Mouse (Mus musculus) embryonic fibroblast, embryonic 13.5 days (primary cell): ENCODE data around the gene Hoxa5.

ENCODE experiments used
- CTCF ChIP-seq: IDR thresholded peaks from 2 replicates; pipeline ENCODE4 v1.5.1; 2011; ENCODE audit warnings: mild to moderate bottlenecking, control low read depth, low read length, moderate library complexity, borderline replicate concordance; ENCODE audit not compliant: insufficient read depth
- POLR2A ChIP-seq: IDR thresholded peaks from 2 replicates; pipeline ENCODE4 v1.6.1; 2011; ENCODE audit warnings: low read depth, mild to moderate bottlenecking, control low read depth, low read length, moderate library complexity

DNA sequence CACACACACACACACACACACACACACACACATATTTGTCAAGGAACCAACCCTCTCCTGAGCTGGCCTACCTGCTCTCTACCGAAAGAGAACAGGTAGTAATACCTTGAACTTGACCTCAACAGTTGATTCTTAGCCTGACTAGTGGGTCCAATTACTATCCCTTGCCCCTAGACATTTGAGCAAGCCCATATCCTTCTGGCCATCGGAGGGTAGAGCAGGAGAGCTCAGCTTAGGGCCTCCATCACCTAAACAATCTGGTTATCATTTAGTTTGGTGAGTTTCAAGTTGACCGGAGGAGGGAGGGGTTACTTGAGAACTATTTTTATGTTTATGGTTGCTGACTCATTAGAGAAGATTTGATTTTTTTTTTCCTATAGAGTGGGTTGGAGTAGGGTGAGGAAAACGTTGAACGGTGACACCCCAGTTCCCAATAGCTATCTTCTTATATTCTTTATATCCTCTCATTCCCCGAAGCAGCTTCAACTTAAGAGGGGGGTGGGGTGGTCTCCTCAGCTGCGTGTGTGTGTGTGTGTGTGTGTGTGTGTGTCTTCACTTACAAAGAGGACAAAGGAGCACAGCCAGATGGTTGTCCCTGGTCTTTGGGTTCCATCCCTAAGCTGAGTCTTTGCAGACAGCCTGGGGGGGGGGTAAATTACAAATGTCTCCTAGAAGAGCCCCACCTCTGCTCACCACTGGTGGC is 46.9 kb upstream of the Hoxa5 start:
- TF ChIP-seq CTCF (no peak), POLR2A (no peak)
